Mouse (Mus musculus) right cerebral cortex, postnatal 10 days (tissue): ENCODE measurements around the gene Prss33.

Experiments
- DNase-seq, 2 experiments: peaks; one replicate each; pipeline ENCODE4 v3.0.0; 2021; ENCODE audit warnings: low spot score in 2 of 2

Gene Prss33

GRCm38 (mm10) chr17:23786510-23786931 lies 49.3 kb downstream of the Prss33 start:
- peak; percentile 48 to 72 for DNase-seq

DNA sequence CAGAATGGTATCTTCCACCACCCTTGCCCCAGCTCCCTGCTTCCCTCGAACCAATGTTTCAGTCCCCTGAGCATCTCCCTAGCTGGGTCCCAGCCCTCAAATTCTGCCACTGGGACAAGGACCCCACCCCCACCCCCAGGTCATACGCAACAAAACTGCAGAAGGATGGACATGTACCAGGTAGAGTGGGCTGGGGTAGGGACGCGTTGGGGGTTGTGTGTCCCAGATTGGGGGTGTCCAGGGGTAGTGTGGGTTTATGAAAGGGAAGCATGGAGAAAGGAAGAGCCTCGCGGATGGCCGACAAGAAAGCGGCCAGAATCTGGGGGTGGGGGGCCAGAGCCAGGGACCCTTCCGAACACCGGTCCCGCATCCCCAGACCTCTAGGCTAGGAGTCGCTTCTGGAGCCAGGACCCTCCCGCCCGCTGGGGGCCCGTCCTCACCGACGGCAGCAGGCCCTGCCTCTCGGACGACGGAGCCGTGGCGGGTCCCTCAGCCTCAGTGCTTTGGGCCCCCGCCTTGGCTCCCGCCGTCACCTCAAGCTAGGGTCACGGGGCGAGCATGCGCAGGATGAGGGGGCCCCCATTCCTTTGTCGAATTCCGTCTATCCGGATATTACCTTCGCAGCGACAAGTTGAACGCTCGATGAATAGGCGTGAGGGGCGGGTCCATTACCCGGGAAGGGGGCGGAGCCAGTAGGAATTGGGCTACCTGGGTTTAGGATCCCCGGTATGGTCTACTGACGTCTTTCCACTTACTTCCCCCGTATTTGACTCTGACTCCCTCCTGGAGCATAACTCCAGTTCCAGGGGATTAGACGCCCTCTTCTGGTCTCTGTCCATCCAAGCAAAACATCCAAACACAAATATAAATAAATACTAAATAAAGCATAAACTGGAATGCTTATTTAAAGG lies 50.0 kb downstream of the Prss33 start, which contains the start of gene Flywch2:
TSS of gene Flywch2 (minus strand) at position 521 of the 911 bp plus-strand sequence.
- peak; percentile 94 to 96 for DNase-seq

GRCm38 (mm10) chr17:23783352-23783751 lies 52.5 kb downstream of the Prss33 start:
- no peak for DNase-seq
